Mouse (Mus musculus) small intestine, adult 2 months (tissue): Measurements from ENCODE around the gene Ercc2.

Experiments
- CTCF ChIP-seq: fragments of 200-500 bp; IDR thresholded peaks from 2 replicates; pipeline ENCODE4 v1.5.1; 2012; ENCODE audit warnings: low read depth, mild to moderate bottlenecking, control low read depth, inconsistent platforms, low read length, moderate library complexity, mixed read lengths; ENCODE audit not compliant: insufficient replicate concordance, insufficient read length; ENCODE audit errors: extremely low read depth
- POLR2A ChIP-seq: fragments of 200-500 bp; IDR thresholded peaks from 2 replicates; pipeline ENCODE4 v1.6.1; 2012; ENCODE audit warnings: low read depth, mild to moderate bottlenecking, control low read depth, inconsistent platforms, low read length, moderate library complexity

DNA sequence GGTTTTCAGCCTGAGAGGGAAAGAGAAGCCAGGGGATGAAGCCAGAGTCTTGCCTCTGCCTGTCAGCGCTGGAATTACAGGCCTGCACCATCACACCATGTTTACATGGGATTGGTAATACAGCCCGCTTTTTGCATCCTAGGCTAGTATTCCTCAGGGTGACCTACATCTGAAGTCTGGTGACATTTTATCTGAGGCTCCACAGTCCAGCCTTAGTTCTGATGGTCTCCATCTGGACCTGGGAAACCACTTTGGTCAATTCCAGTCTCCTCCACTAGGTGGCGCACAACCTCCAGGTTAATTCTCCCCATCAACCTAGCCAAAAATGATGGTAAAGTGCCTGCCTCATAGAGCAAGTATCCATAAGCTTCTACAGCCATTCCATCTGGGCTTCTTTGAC, 61.5 kb downstream of the Ercc2 start:
- TF ChIP-seq POLR2A: no peak
- peak; percentile 61; the same call in 1 of the 2 replicates for TF ChIP-seq CTCF
